Mouse (Mus musculus) urinary bladder, postnatal 14 days (tissue): ENCODE data around the gene Eya4.

Source experiments
- DNase-seq: peaks from one replicate; pipeline ENCODE4 v3.0.0; 2021; ENCODE audit warnings: low spot score

The Eya4 gene

GRCm38 (mm10) chr10:23063637-23064036, 286.9 kb downstream of the Eya4 start:
- DNase-seq = no peak

- DNase-seq = no peak
These were observed 287.9 kb downstream of the Eya4 start for GRCm38 (mm10) chr10:23062719-23063118.

DNA sequence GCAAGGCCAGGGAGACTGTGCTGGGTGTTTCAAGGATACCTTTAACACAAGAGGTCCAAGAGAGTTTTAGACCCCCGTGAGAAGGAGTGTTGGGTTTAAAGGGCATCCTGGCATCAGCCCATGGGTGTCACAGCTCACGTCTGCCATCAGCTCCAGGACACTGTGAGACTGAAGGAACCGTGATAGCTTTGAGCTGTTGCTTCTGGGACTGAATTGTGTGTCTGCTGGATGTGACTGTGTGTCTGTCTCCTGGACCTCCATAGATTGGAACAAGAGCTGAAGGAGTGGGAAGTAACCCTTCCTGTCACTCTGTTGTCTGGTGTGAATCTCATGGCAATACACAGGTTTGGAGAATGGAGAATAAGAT, 289.9 kb downstream of the Eya4 start:
- DNase-seq = no peak

- DNase-seq = no peak
These were observed 290.4 kb downstream of the Eya4 start for GRCm38 (mm10) chr10:23060041-23060693.

- DNase-seq = no peak
These were observed 297.1 kb downstream of the Eya4 start for GRCm38 (mm10) chr10:23053379-23053915.
